Mouse (Mus musculus) forebrain, embryonic 12.5 days (tissue): ENCODE measurements around the gene Npas3. TPM values are rescaled to one million over a fixed set of nuclear protein-coding genes. Genes with fewer than 3 reads are reported as not detected.

Experiments used
- ATAC-seq: fragments of 200-750 bp; cut with Nextera tagmentation; 2 replicates; pipeline ENCODE4 v1.8.0; 2017; ENCODE audit warnings: moderate TSS enrichment; ENCODE audit not compliant: low FRiP score
- H3K27ac ChIP-seq: fragments of 300-500 bp; sonication (generic); 2 replicates; pipeline ENCODE4 v1.5.1; 2016; ENCODE audit warnings: mild to moderate bottlenecking
- H3K27me3 ChIP-seq: fragments of 300-500 bp; sonication (generic); 2 replicates; pipeline ENCODE4 v1.6.1; 2016; ENCODE audit warnings: mild to moderate bottlenecking
- H3K36me3 ChIP-seq: fragments of 300-500 bp; sonication (generic); replicated peaks from 2 replicates; pipeline ENCODE4 v1.6.1; 2016; ENCODE audit warnings: mild to moderate bottlenecking
- H3K4me1 ChIP-seq: fragments of 300-500 bp; sonication (generic); 2 replicates; pipeline ENCODE4 v1.6.1; 2016
- H3K4me2 ChIP-seq: fragments of 300-500 bp; sonication (generic); 2 replicates; pipeline ENCODE4 v1.6.1; 2016; ENCODE audit warnings: mild to moderate bottlenecking, moderate library complexity
- H3K4me3 ChIP-seq: fragments of 300-500 bp; sonication (generic); replicated peaks from 2 replicates; pipeline ENCODE4 v1.5.1; 2016; ENCODE audit warnings: mild to moderate bottlenecking
- H3K9ac ChIP-seq: fragments of 300-500 bp; sonication (generic); 2 replicates; pipeline ENCODE4 v1.6.1; 2016; ENCODE audit warnings: mild to moderate bottlenecking
- H3K9me3 ChIP-seq: fragments of 300-500 bp; sonication (generic); 2 replicates; pipeline ENCODE4 v1.6.1; 2016
- WGBS: fragments of 180-500 bp; shearing (Covaris S2); methylation state at CpG from one replicate; pipeline ENCODE4 v1.1.7; 2016; 5-methylcytosine and 5-hydroxymethylcytosine counted together
- polyA plus RNA-seq: library from polyadenylated mRNA; unstranded; fragments of >200 nt; fragmentation: Nextera tagmentation; extraction: Ambion mirVana; gene quantifications from 2 replicates; pipeline ENCODE4 v1.2.1, GENCODE M21; 2016

The Npas3 gene
- polyA plus RNA-seq, 1 experiment from 2014 or later: 27.7 TPM

DNA sequence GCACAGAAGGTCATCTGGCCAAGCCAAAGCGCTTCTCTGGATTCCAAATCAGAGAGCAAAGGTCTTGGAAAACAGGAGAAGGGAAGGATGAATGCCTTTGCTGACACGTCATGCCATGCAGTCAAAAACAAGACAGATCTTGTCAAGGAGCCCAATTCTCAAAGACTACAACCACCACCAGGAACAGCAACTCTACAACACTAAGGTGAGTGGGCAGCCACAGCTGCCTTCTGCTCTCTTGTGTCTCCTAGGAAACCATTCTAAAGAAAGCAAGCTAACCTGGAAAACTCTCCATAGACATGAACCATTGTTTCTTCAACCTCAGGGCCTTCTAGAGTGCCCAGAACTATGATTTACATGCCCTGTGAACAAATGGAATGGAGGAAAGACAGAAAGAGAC, 825.5 kb downstream of the Npas3 start:
- no peaks in the 10 kb centered on the region for H3K4me1 ChIP-seq
- peaks cover 2% of the 10 kb centered on the region; the same call in 1 of the 2 replicates for H3K36me3 ChIP-seq
- no peak for ATAC-seq
- 94% methylated on average over 2 of the region's 2 CpGs for WGBS
- H3K4me3 ChIP-seq: no peak overlapping the region
- no peak overlapping the region for H3K27ac ChIP-seq
- H3K4me2 ChIP-seq: no peak overlapping the region
- no peaks in the 10 kb centered on the region for H3K9me3 ChIP-seq
- H3K27me3 ChIP-seq: peaks cover 2% of the 10 kb centered on the region; the same call in 1 of the 2 replicates
- no peak overlapping the region for H3K9ac ChIP-seq

- no peak overlapping the region for H3K27ac ChIP-seq
- H3K27me3 ChIP-seq: no peaks in the 10 kb centered on the region
- H3K9ac ChIP-seq: no peak overlapping the region
- H3K36me3 ChIP-seq: no peaks in the 10 kb centered on the region
- H3K4me3 ChIP-seq: no peak overlapping the region
- H3K4me2 ChIP-seq: no peak overlapping the region
- WGBS: 97% methylated on average over 3 of the region's 3 CpGs
- H3K9me3 ChIP-seq: no peaks in the 10 kb centered on the region
- ATAC-seq: no peak
- no peaks in the 10 kb centered on the region for H3K4me1 ChIP-seq
Measured at GRCm38 (mm10) chr12:54080996-54081395, 832.5 kb downstream of the Npas3 start.

GRCm38 (mm10) chr12:54093729-54094128, 845.3 kb downstream of the Npas3 start:
- no peak overlapping the region for H3K9ac ChIP-seq
- WGBS: 36% methylated on average over 8 of the region's 8 CpGs
- no peak for ATAC-seq
- no peak overlapping the region for H3K27ac ChIP-seq
- no peaks in the 10 kb centered on the region for H3K9me3 ChIP-seq
- H3K36me3 ChIP-seq: no peaks in the 10 kb centered on the region
- H3K4me3 ChIP-seq: no peak overlapping the region
- no peak overlapping the region for H3K4me2 ChIP-seq
- H3K27me3 ChIP-seq: peaks cover 4% of the 10 kb centered on the region
- H3K4me1 ChIP-seq: peaks cover 6% of the 10 kb centered on the region

DNA sequence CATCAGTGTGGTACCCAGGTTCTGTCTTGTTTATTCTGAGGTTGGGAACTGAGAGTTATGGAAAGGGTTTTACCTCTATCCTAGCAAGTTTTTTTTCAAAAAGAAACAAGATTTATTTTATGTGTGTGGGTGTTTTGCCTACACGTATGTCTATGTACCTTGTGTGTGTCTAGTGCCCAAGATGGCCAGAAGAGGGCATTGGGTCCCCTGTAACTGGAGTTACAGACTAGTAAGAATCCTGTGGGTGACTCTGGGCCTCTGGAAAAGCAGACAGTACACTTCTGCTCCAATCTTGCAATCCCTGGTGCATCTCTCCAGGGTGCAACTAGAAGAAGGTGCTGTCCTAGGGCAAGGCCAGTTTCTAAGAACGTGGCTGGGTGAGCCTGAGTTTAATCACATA, 848.0 kb downstream of the Npas3 start:
- Histone ChIP-seq H3K4me3 (no peak overlapping the region), H3K27ac (no peak overlapping the region), H3K9ac (no peak overlapping the region), H3K4me2 (no peak overlapping the region), H3K27me3 (peaks cover 5% of the 10 kb centered on the region), H3K36me3 (no peaks in the 10 kb centered on the region), H3K4me1 (peaks cover 6% of the 10 kb centered on the region), H3K9me3 (no peaks in the 10 kb centered on the region)
- 69% methylated on average over 2 of the region's 2 CpGs for WGBS
- ATAC-seq: no peak

DNA sequence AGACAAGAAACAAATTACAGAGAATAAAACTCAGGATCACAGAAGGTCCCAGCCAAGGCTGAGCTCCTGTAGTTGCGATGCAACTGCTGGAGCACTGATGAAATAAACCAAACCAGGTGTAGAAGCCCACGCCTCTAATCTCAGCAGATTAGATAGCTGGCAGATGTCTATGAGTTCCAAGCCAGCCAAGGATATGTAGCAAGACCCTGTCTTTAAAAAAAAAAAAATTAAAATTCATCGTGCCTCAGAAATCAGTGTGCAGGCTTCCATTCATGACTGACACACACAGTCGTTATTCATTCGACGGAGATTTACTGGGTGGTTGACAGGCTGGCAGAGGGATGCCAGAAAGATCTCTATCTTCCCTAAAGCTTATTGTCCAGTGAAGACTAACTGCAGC, 849.7 kb downstream of the Npas3 start:
- Histone ChIP-seq H3K4me3 (no peak overlapping the region), H3K27ac (no peak overlapping the region), H3K9ac (no peak overlapping the region), H3K36me3 (no peaks in the 10 kb centered on the region), H3K4me1 (peaks cover 6% of the 10 kb centered on the region), H3K9me3 (no peaks in the 10 kb centered on the region), H3K27me3 (peaks cover 5% of the 10 kb centered on the region), H3K4me2 (no peak overlapping the region)
- ATAC-seq: no peak
- 82% methylated on average over 6 of the region's 6 CpGs for WGBS

- no peaks in the 10 kb centered on the region for H3K9me3 ChIP-seq
- no peak overlapping the region for H3K4me3 ChIP-seq
- 12% methylated on average over 6 of the region's 6 CpGs for WGBS
- H3K9ac ChIP-seq: no peak overlapping the region
- peaks cover 3% of the 10 kb centered on the region for H3K4me1 ChIP-seq
- H3K4me2 ChIP-seq: no peak overlapping the region
- no peaks in the 10 kb centered on the region for H3K36me3 ChIP-seq
- peak; percentile 46; the same call in 1 of the 2 replicates for ATAC-seq
- no peak overlapping the region for H3K27ac ChIP-seq
- peaks cover 5% of the 10 kb centered on the region for H3K27me3 ChIP-seq
Measured at GRCm38 (mm10) chr12:54098785-54099184, 850.3 kb downstream of the Npas3 start.

- Histone ChIP-seq H3K4me2 (no peak overlapping the region), H3K36me3 (no peaks in the 10 kb centered on the region), H3K9me3 (no peaks in the 10 kb centered on the region), H3K4me3 (no peak overlapping the region), H3K9ac (no peak overlapping the region), H3K4me1 (no peaks in the 10 kb centered on the region; the same call in 1 of the 2 replicates), H3K27me3 (peaks cover 5% of the 10 kb centered on the region), H3K27ac (no peak overlapping the region)
- no peak for ATAC-seq
- WGBS: 93% methylated on average over 3 of the region's 3 CpGs
Measured at GRCm38 (mm10) chr12:54099458-54099857, 851.0 kb downstream of the Npas3 start.

DNA sequence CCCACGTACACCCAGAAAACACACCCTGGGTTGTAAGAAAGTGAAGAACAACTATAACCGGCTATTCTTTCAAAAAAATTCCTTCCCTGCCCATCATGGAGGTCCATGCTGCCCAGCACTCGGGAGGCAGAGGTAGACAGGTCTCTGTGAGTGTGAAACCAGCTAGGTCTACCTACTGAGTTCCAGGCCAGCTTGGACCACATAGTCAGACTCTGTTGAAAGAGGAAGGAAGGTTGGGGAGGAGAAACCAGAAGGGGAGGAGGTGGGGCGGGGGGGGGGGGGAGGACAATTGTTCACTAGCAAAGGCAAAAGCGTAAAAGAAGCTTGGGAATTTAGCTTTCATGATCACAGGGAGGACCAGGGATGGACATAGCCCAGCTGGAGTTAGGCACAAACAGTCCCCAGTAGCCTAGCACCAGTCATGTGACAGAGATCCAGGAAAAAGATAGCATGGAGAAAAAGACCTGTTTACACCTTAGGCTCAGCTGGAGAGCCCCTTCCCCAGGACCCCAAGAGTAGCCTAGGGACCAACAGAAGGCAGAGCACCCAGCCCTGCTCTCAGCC, 852.9 kb downstream of the Npas3 start:
- Histone ChIP-seq H3K4me1 (no peaks in the 10 kb centered on the region), H3K9me3 (no peaks in the 10 kb centered on the region), H3K36me3 (no peaks in the 10 kb centered on the region), H3K4me2 (no peak overlapping the region), H3K27me3 (peaks cover 5% of the 10 kb centered on the region), H3K27ac (no peak overlapping the region), H3K4me3 (no peak overlapping the region), H3K9ac (no peak overlapping the region)
- 87% methylated on average over 5 of the region's 5 CpGs for WGBS
- ATAC-seq: no peak

DNA sequence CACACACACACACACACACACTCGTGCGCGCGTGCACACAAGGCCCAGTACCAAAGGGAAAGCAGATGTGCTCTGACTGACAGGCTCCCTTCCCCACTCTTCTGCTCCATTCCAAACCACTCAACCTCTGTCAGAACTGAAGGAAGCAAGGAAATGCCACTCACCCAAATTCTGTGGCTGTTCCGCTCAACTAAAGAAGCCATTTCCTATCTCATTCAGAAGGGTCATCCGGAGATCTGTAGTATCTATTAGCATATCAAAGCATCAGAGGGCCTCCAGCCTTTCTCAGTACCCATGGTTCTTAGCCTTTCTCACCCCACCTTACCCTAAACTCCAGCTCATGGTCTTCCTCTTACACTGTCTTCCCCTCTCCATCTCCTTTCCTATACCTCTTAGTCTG, 854.0 kb downstream of the Npas3 start:
- 78% methylated on average over 6 of the region's 6 CpGs for WGBS
- no peaks in the 10 kb centered on the region for H3K36me3 ChIP-seq
- no peak overlapping the region for H3K9ac ChIP-seq
- H3K27me3 ChIP-seq: peaks cover 5% of the 10 kb centered on the region
- no peaks in the 10 kb centered on the region for H3K4me1 ChIP-seq
- no peak overlapping the region for H3K4me3 ChIP-seq
- no peak for ATAC-seq
- no peak overlapping the region for H3K4me2 ChIP-seq
- H3K27ac ChIP-seq: no peak overlapping the region
- no peaks in the 10 kb centered on the region for H3K9me3 ChIP-seq

- no peaks in the 10 kb centered on the region for H3K9me3 ChIP-seq
- H3K4me3 ChIP-seq: no peak overlapping the region
- H3K27ac ChIP-seq: no peak overlapping the region
- H3K4me1 ChIP-seq: no peaks in the 10 kb centered on the region; the same call in 1 of the 2 replicates
- no peak for ATAC-seq
- H3K4me2 ChIP-seq: no peak overlapping the region
- whole genome bisulfite sequencing: 65% methylated on average over 5 of the region's 5 CpGs
- H3K9ac ChIP-seq: no peak overlapping the region
- H3K36me3 ChIP-seq: no peaks in the 10 kb centered on the region
- H3K27me3 ChIP-seq: no peaks in the 10 kb centered on the region
Measured at GRCm38 (mm10) chr12:54105531-54105930, 857.1 kb downstream of the Npas3 start.

DNA sequence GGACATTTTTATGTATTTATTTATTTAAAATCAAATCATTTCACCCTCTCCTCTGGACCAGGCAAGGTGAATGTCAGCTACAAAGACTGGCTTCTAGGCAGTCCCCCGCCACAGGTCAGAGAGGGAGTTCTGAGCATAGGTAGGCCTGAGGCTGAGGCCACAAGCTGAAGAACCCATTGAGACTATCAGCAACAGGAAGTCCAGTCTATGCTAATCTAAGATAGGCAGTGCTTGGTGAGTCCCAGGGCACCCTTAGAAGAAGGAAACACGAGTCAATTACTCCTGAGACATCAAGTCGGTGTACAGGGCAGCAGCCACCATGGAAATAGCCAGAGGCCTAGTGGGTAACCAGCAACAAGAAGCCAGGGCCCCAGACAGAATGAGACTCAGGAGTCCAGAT, 857.5 kb downstream of the Npas3 start:
- 90% methylated on average over 3 of the region's 3 CpGs for WGBS
- ATAC-seq: no peak
- Histone ChIP-seq H3K9me3 (no peaks in the 10 kb centered on the region), H3K27ac (no peak overlapping the region), H3K9ac (no peak overlapping the region), H3K27me3 (no peaks in the 10 kb centered on the region), H3K4me3 (no peak overlapping the region), H3K4me1 (peaks cover 1% of the 10 kb centered on the region; the same call in 1 of the 2 replicates), H3K4me2 (no peak overlapping the region), H3K36me3 (no peaks in the 10 kb centered on the region)

GRCm38 (mm10) chr12:54110342-54110741, 861.9 kb downstream of the Npas3 start:
- no peak overlapping the region for H3K27ac ChIP-seq
- no peaks in the 10 kb centered on the region for H3K27me3 ChIP-seq
- peaks cover 4% of the 10 kb centered on the region; the same call in 1 of the 2 replicates for H3K4me1 ChIP-seq
- H3K36me3 ChIP-seq: no peaks in the 10 kb centered on the region
- no peak for ATAC-seq
- H3K9me3 ChIP-seq: no peaks in the 10 kb centered on the region
- no peak overlapping the region for H3K4me3 ChIP-seq
- WGBS: 31% methylated on average over 2 of the region's 2 CpGs
- no peak overlapping the region for H3K4me2 ChIP-seq
- H3K9ac ChIP-seq: no peak overlapping the region

GRCm38 (mm10) chr12:54110930-54111329, 862.5 kb downstream of the Npas3 start:
- 25% methylated on average over 3 of the region's 3 CpGs for WGBS
- ATAC-seq: no peak
- no peaks in the 10 kb centered on the region for H3K36me3 ChIP-seq
- H3K9me3 ChIP-seq: no peaks in the 10 kb centered on the region
- no peak overlapping the region for H3K4me2 ChIP-seq
- no peak overlapping the region for H3K4me3 ChIP-seq
- no peak overlapping the region for H3K27ac ChIP-seq
- no peaks in the 10 kb centered on the region for H3K27me3 ChIP-seq
- H3K4me1 ChIP-seq: peaks cover 4% of the 10 kb centered on the region; the same call in 1 of the 2 replicates
- H3K9ac ChIP-seq: no peak overlapping the region
